Mouse (Mus musculus): ENCODE data around the gene Cyp4f18. TPM values are rescaled to one million over a fixed set of nuclear protein-coding genes. Genes with fewer than 3 reads are reported as not detected.
"Not testable (repeated sequence)": the region's sequence is repeated elsewhere in the genome, so short reads cannot be mapped to it uniquely, and the experiment has no call there.

Gene Cyp4f18
- polyA plus RNA-seq, 1 experiment from 2014 or later = 0.50 TPM

- Histone ChIP-seq H3K9me3 (peaks cover 20% of the 10 kb centered on the region; the same call in 1 of the 2 replicates), H3K36me3 (replicated peaks) (peaks cover 83% of the 10 kb centered on the region), H3K27me3 (replicated peaks; ENCODE audit: low read depth, poor library complexity, severe bottlenecking) (no peaks in the 10 kb centered on the region), H3K27ac (replicated peaks) (no peak overlapping the region), H3K4me1 (no peaks in the 10 kb centered on the region), H3K4me3 (no peak overlapping the region)
- DNase-seq (ENCODE audit: low spot score) = no peak
- WGBS = 93% methylated on average over 6 of the region's 6 CpGs
Measured at GRCm38 (mm10) chr8:71968100-71968499, 41.3 kb downstream of the Cyp4f18 start.

- 97% methylated on average over 5 of the region's 5 CpGs for WGBS
- peaks cover 82% of the 10 kb centered on the region for H3K36me3 ChIP-seq (replicated peaks)
- peaks cover 20% of the 10 kb centered on the region; the same call in 1 of the 2 replicates for H3K9me3 ChIP-seq
- DNase-seq (ENCODE audit: low spot score) = no peak
- H3K27me3 ChIP-seq (replicated peaks; ENCODE audit: low read depth, poor library complexity, severe bottlenecking) = no peaks in the 10 kb centered on the region
- no peaks in the 10 kb centered on the region for H3K4me1 ChIP-seq
- no peak overlapping the region for H3K4me3 ChIP-seq
- H3K27ac ChIP-seq (replicated peaks) = no peak overlapping the region
Measured at GRCm38 (mm10) chr8:71967261-71967660, 42.2 kb downstream of the Cyp4f18 start.

- DNase-seq (ENCODE audit: low spot score) = no peak
Measured at GRCm38 (mm10) chr8:71966411-71966810, 43.0 kb downstream of the Cyp4f18 start.

GRCm38 (mm10) chr8:71965166-71965565 lies 44.3 kb downstream of the Cyp4f18 start:
- Histone ChIP-seq H3K4me1 (no peaks in the 10 kb centered on the region), H3K36me3 (replicated peaks) (peaks cover 86% of the 10 kb centered on the region), H3K9me3 (peaks cover 20% of the 10 kb centered on the region; the same call in 1 of the 2 replicates), H3K4me3 (no peak overlapping the region), H3K27me3 (replicated peaks; ENCODE audit: low read depth, poor library complexity, severe bottlenecking) (no peaks in the 10 kb centered on the region), H3K27ac (replicated peaks) (no peak overlapping the region)
- WGBS = 93% methylated on average over 2 of the region's 2 CpGs
- no peak for DNase-seq (ENCODE audit: low spot score)

More at GRCm38 (mm10) chr8:71966411-71966810, 43.0 kb downstream of the Cyp4f18 start:
- Histone ChIP-seq H3K4me1 (no peaks in the 10 kb centered on the region), H3K4me3 (no peak overlapping the region), H3K36me3 (replicated peaks) (peaks cover 82% of the 10 kb centered on the region), H3K27ac (replicated peaks) (no peak overlapping the region), H3K27me3 (replicated peaks; ENCODE audit: low read depth, poor library complexity, severe bottlenecking) (no peaks in the 10 kb centered on the region), H3K9me3 (peaks cover 20% of the 10 kb centered on the region; the same call in 1 of the 2 replicates)

- H3K36me3 ChIP-seq (replicated peaks) = peaks cover 82% of the 10 kb centered on the region
- no peak overlapping the region for H3K4me3 ChIP-seq
- H3K27ac ChIP-seq (replicated peaks) = no peak overlapping the region
- H3K4me1 ChIP-seq = no peaks in the 10 kb centered on the region
- DNase-seq (ENCODE audit: low spot score) = no peak
- WGBS = 91% methylated on average over 3 of the region's 3 CpGs
- H3K9me3 ChIP-seq = peaks cover 20% of the 10 kb centered on the region; the same call in 1 of the 2 replicates
- no peaks in the 10 kb centered on the region for H3K27me3 ChIP-seq (replicated peaks; ENCODE audit: low read depth, poor library complexity, severe bottlenecking)
Measured at GRCm38 (mm10) chr8:71964051-71964450, 45.4 kb downstream of the Cyp4f18 start.

GRCm38 (mm10) chr8:71961796-71962195 lies 47.6 kb downstream of the Cyp4f18 start:
- 91% methylated on average over 5 of the region's 5 CpGs for WGBS
- no peaks in the 10 kb centered on the region for H3K27me3 ChIP-seq (replicated peaks; ENCODE audit: low read depth, poor library complexity, severe bottlenecking)
- peaks cover 71% of the 10 kb centered on the region for H3K36me3 ChIP-seq (replicated peaks)
- DNase-seq (ENCODE audit: low spot score) = no peak
- peaks cover 27% of the 10 kb centered on the region; the same call in 1 of the 2 replicates for H3K9me3 ChIP-seq
- no peaks in the 10 kb centered on the region for H3K4me1 ChIP-seq
- no peak overlapping the region for H3K4me3 ChIP-seq
- H3K27ac ChIP-seq (replicated peaks) = no peak overlapping the region

- no peak overlapping the region for H3K27ac ChIP-seq (replicated peaks)
- H3K27me3 ChIP-seq (replicated peaks; ENCODE audit: low read depth, poor library complexity, severe bottlenecking) = no peaks in the 10 kb centered on the region
- peaks cover 64% of the 10 kb centered on the region for H3K36me3 ChIP-seq (replicated peaks)
- DNase-seq (ENCODE audit: low spot score) = no peak
- H3K4me3 ChIP-seq = no peak overlapping the region
- H3K4me1 ChIP-seq = no peaks in the 10 kb centered on the region
- peaks cover 22% of the 10 kb centered on the region; the same call in 1 of the 2 replicates for H3K9me3 ChIP-seq
Measured at GRCm38 (mm10) chr8:71960483-71960882, 48.9 kb downstream of the Cyp4f18 start.

- Histone ChIP-seq H3K27me3 (replicated peaks; ENCODE audit: low read depth, poor library complexity, severe bottlenecking) (no peaks in the 10 kb centered on the region), H3K9me3 (peaks cover 38% of the 10 kb centered on the region), H3K4me3 (no peak overlapping the region), H3K36me3 (replicated peaks) (peaks cover 47% of the 10 kb centered on the region), H3K27ac (replicated peaks) (no peak overlapping the region), H3K4me1 (peaks cover 16% of the 10 kb centered on the region)
- 97% methylated on average over 9 of the region's 9 CpGs for WGBS
- no peak for DNase-seq (ENCODE audit: low spot score)
Measured at GRCm38 (mm10) chr8:71954666-71955065, 54.8 kb downstream of the Cyp4f18 start.

GRCm38 (mm10) chr8:71952961-71953700 lies 56.3 kb downstream of the Cyp4f18 start:
- not testable (repeated sequence) for DNase-seq (ENCODE audit: low spot score)
- 95% methylated on average over 16 of the region's 16 CpGs for WGBS

GRCm38 (mm10) chr8:71952489-71952888 lies 56.9 kb downstream of the Cyp4f18 start:
- no peak for DNase-seq (ENCODE audit: low spot score)
- Histone ChIP-seq H3K36me3 (replicated peaks) (peaks cover 34% of the 10 kb centered on the region), H3K4me3 (peak overlapping the region; percentile 85; the same call in 1 of the 2 replicates), H3K4me1 (peaks cover 16% of the 10 kb centered on the region), H3K9me3 (peaks cover 28% of the 10 kb centered on the region), H3K27me3 (replicated peaks; ENCODE audit: low read depth, poor library complexity, severe bottlenecking) (no peaks in the 10 kb centered on the region), H3K27ac (replicated peaks) (no peak overlapping the region)
- WGBS = 93% methylated on average over 1 of the region's 1 CpGs

More at GRCm38 (mm10) chr8:71952961-71953700, 56.3 kb downstream of the Cyp4f18 start:
- H3K27me3 ChIP-seq (replicated peaks; ENCODE audit: low read depth, poor library complexity, severe bottlenecking); H3K4me3 ChIP-seq; H3K27ac ChIP-seq (replicated peaks): not testable (repeated sequence)
- H3K4me1 ChIP-seq = peaks cover 16% of the 10 kb centered on the region
- peaks cover 32% of the 10 kb centered on the region for H3K9me3 ChIP-seq
- H3K36me3 ChIP-seq (replicated peaks) = peaks cover 37% of the 10 kb centered on the region

- Histone ChIP-seq H3K27ac (replicated peaks) (peak overlapping the region; percentile 90), H3K36me3 (replicated peaks) (peaks cover 34% of the 10 kb centered on the region), H3K27me3 (replicated peaks; ENCODE audit: low read depth, poor library complexity, severe bottlenecking) (no peaks in the 10 kb centered on the region), H3K4me3 (peak overlapping the region; percentile 85), H3K4me1 (peaks cover 16% of the 10 kb centered on the region), H3K9me3 (peaks cover 28% of the 10 kb centered on the region)
- peak; percentile 31 for DNase-seq (ENCODE audit: low spot score)
- WGBS = 42% methylated on average over 14 of the region's 14 CpGs
Measured at GRCm38 (mm10) chr8:71951436-71952161, 57.8 kb downstream of the Cyp4f18 start.

GRCm38 (mm10) chr8:71950482-71951221 lies 58.8 kb downstream of the Cyp4f18 start, which contains the start of gene Zfp961:
Gene Zfp961 (plus strand): TSS chr8:71951038.
- DNase-seq (ENCODE audit: low spot score) = peak; percentile 95
- 4% methylated on average over 34 of the region's 34 CpGs for WGBS
- Histone ChIP-seq H3K4me1 (peaks cover 16% of the 10 kb centered on the region), H3K27ac (replicated peaks) (peak within 1 kb of the TSS; percentile 90), H3K27me3 (replicated peaks; ENCODE audit: low read depth, poor library complexity, severe bottlenecking) (no peaks in the 10 kb centered on the region), H3K36me3 (replicated peaks) (peaks cover 30% of the 10 kb centered on the region), H3K4me3 (peak within 1 kb of the TSS; percentile 85), H3K9me3 (peaks cover 24% of the 10 kb centered on the region)
